Mouse (Mus musculus): ENCODE data around the gene Rad51c. TPM values are rescaled to one million over a fixed set of nuclear protein-coding genes. Genes with fewer than 3 reads are reported as not detected.

The Rad51c gene
- polyA plus RNA-seq, 1 experiment from 2014 or later = 11.7 TPM

DNA sequence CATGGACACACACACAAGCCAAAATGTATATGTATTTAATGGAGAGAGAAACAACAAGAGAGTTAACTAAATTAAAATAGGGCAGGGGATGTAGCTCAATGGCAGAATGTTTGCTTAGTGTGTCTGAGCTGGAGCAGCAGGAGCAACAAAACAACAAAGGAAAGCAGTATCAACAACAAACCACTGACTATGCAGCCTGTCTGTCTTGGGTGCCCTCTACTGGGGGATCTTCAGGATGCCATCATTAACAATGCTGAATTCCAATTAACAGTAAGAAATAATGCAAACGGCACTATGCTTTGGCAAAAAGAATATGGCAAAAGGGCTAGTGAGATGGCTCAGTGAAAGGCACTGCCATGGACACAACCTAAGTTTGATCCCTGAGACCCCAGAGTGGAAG, 10.9 kb downstream of the Rad51c start:
- WGBS = 24% methylated on average over 1 of the region's 1 CpGs
- Histone ChIP-seq H3K9me3 (ENCODE audit: control insufficient read depth, low read length) (no peaks in the 10 kb centered on the region), H3K27ac (replicated peaks in 1 of 2; ENCODE audit: control insufficient read depth in 1 of 2, insufficient read depth in 1 of 2, low read depth in 2 of 2, low read length in 2 of 2) (no peak overlapping the region), H3K36me3 (ENCODE audit: control insufficient read depth, insufficient read depth, low read length) (0 out of 2 replicates have a peak, but pooled peaks cover 4% of the 10 kb centered on the region), H3K4me2 (ENCODE audit: low read length) (no peak overlapping the region), H3K27me3 (ENCODE audit: control insufficient read depth, insufficient read depth, low read length) (no peaks in the 10 kb centered on the region), H3K9ac (ENCODE audit: low read length) (no peak overlapping the region), H3K4me1 (ENCODE audit: control insufficient read depth in 2 of 2, insufficient read depth in 2 of 2, low read length in 2 of 2) (no peaks in the 10 kb centered on the region), H3K4me3 (ENCODE audit: control insufficient read depth in 1 of 2, insufficient read depth in 1 of 2, low read depth in 1 of 2, low read length in 2 of 2) (no peak overlapping the region)
- ATAC-seq (ENCODE audit: insufficient number of reproducible peaks, insufficient read depth, low FRiP score, low read depth) = no peak

DNA sequence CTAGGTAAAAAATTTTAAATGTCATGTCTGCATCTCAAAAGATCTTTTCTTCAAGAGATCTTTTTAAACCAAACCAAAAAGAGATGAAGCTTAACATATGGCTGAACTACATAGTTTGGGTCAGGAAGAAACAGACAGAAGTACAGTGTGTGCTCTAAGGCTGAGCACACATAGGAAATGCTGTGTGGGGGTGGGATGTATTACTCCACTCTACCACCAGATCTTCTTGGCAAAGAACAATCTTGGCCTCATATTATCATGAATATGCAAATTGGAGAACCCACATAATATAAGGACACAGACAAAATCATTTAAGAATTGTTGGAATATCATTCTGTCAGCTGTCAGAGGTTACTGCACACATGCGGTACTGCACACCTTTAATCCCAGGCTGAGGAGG, 19.1 kb downstream of the Rad51c start:
- WGBS = 95% methylated on average over 1 of the region's 1 CpGs
- Histone ChIP-seq H3K27ac (replicated peaks in 1 of 2; ENCODE audit: control insufficient read depth in 1 of 2, insufficient read depth in 1 of 2, low read depth in 2 of 2, low read length in 2 of 2) (no peak overlapping the region), H3K9me3 (ENCODE audit: control insufficient read depth, low read length) (no peaks in the 10 kb centered on the region), H3K9ac (ENCODE audit: low read length) (no peak overlapping the region), H3K4me1 (ENCODE audit: control insufficient read depth in 2 of 2, insufficient read depth in 2 of 2, low read length in 2 of 2) (no peaks in the 10 kb centered on the region), H3K27me3 (ENCODE audit: control insufficient read depth, insufficient read depth, low read length) (no peaks in the 10 kb centered on the region), H3K36me3 (ENCODE audit: control insufficient read depth, insufficient read depth, low read length) (peaks cover 9% of the 10 kb centered on the region; the same call in 1 of the 2 replicates), H3K4me2 (ENCODE audit: low read length) (no peak overlapping the region), H3K4me3 (ENCODE audit: control insufficient read depth in 1 of 2, insufficient read depth in 1 of 2, low read depth in 1 of 2, low read length in 2 of 2) (no peak overlapping the region)
- no peak for ATAC-seq (ENCODE audit: insufficient number of reproducible peaks, insufficient read depth, low FRiP score, low read depth)

DNA sequence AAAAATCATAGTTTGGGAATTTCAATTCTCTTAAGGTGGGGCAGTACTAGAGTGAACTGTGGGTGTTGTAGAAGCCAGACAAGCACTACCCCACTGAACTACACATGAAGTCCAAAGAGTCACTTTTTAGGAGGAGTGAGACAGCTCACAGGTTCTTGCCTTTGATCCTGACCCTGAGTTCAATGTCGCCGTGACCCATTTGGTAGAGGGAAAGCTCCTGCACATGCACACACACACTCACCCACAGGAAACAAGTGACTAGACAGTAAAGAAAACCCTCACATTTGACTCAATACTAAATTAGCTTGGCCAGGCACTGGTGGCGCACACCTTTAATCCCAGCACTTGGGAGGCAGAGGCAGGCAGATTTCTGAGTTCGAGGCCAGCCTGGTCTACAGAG, 20.2 kb downstream of the Rad51c start:
- H3K4me1 ChIP-seq (ENCODE audit: control insufficient read depth in 2 of 2, insufficient read depth in 2 of 2, low read length in 2 of 2) = no peaks in the 10 kb centered on the region
- WGBS = 95% methylated on average over 4 of the region's 4 CpGs
- H3K27me3 ChIP-seq (ENCODE audit: control insufficient read depth, insufficient read depth, low read length) = no peaks in the 10 kb centered on the region
- peaks cover 11% of the 10 kb centered on the region; the same call in 1 of the 2 replicates for H3K36me3 ChIP-seq (ENCODE audit: control insufficient read depth, insufficient read depth, low read length)
- H3K4me2 ChIP-seq (ENCODE audit: low read length) = no peak overlapping the region
- no peak overlapping the region for H3K27ac ChIP-seq (replicated peaks in 1 of 2; ENCODE audit: control insufficient read depth in 1 of 2, insufficient read depth in 1 of 2, low read depth in 2 of 2, low read length in 2 of 2)
- ATAC-seq (ENCODE audit: insufficient number of reproducible peaks, insufficient read depth, low FRiP score, low read depth) = no peak
- H3K9ac ChIP-seq (ENCODE audit: low read length) = no peak overlapping the region
- no peaks in the 10 kb centered on the region for H3K9me3 ChIP-seq (ENCODE audit: control insufficient read depth, low read length)
- H3K4me3 ChIP-seq (ENCODE audit: control insufficient read depth in 1 of 2, insufficient read depth in 1 of 2, low read depth in 1 of 2, low read length in 2 of 2) = no peak overlapping the region

DNA sequence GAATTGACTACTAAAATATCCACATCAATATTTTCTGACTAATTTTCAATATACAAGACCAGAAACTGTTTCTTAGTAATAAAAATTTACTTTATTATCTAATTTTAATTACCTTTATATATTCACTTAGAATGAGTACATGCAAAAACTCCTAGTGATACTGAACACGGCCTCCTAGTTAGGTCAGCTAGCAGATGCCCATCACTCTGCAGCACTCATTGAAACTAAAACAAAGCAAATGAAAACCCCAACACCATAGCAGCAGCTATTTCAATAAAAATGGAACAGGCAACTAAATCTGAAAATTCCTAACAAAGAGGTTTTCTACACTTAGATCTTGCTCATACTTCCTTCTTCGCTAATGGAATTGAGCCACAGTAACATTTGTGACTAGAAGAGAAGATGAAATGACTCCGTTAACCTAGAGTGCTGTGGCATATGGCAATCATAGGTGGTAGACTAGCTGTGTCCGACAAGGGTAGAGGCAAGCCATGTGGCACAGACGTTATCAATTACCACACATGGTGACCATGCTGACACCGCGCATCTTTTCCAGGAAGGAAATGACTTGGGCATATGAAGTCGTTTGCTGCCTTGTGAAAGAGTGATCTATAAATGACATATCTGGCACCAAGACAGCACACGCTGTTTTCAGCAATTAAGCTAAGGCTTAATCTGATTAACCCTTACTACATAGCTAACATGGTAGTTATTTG, 36.7 kb downstream of the Rad51c start:
- Histone ChIP-seq H3K9ac (ENCODE audit: low read length) (no peak overlapping the region), H3K27me3 (ENCODE audit: control insufficient read depth, insufficient read depth, low read length) (no peaks in the 10 kb centered on the region), H3K9me3 (ENCODE audit: control insufficient read depth, low read length) (0 out of 2 replicates have a peak, but pooled peaks cover 4% of the 10 kb centered on the region), H3K27ac (replicated peaks in 1 of 2; ENCODE audit: control insufficient read depth in 1 of 2, insufficient read depth in 1 of 2, low read depth in 2 of 2, low read length in 2 of 2) (no peak overlapping the region), H3K4me3 (ENCODE audit: control insufficient read depth in 1 of 2, insufficient read depth in 1 of 2, low read depth in 1 of 2, low read length in 2 of 2) (no peak overlapping the region), H3K4me1 (ENCODE audit: control insufficient read depth in 2 of 2, insufficient read depth in 2 of 2, low read length in 2 of 2) (no peaks in the 10 kb centered on the region), H3K4me2 (ENCODE audit: low read length) (no peak overlapping the region), H3K36me3 (ENCODE audit: control insufficient read depth, insufficient read depth, low read length) (no peaks in the 10 kb centered on the region)
- no peak for ATAC-seq (ENCODE audit: insufficient number of reproducible peaks, insufficient read depth, low FRiP score, low read depth)
- WGBS = 68% methylated on average over 9 of the region's 9 CpGs

DNA sequence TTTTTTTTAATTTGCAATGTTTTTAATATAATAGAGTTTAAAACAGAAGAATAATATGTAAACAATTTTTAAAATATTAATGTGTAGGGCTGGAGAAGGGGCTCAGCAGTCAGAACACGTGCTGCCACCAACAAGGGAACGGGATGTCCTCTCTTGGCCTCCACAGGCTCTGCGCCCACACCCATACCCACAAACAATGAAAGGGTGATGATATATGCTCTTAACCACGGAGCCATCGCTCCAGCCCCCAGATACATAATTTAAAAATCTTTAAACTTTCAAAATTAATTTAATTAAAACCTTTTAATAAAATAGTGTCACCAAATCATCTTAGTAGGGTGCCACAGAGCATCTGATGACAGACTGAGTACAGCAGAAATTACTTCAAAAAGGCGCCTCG, 37.7 kb downstream of the Rad51c start:
- H3K27ac ChIP-seq (replicated peaks in 1 of 2; ENCODE audit: control insufficient read depth in 1 of 2, insufficient read depth in 1 of 2, low read depth in 2 of 2, low read length in 2 of 2) = no peak overlapping the region
- ATAC-seq (ENCODE audit: insufficient number of reproducible peaks, insufficient read depth, low FRiP score, low read depth) = no peak
- WGBS = 84% methylated on average over 7 of the region's 7 CpGs

DNA sequence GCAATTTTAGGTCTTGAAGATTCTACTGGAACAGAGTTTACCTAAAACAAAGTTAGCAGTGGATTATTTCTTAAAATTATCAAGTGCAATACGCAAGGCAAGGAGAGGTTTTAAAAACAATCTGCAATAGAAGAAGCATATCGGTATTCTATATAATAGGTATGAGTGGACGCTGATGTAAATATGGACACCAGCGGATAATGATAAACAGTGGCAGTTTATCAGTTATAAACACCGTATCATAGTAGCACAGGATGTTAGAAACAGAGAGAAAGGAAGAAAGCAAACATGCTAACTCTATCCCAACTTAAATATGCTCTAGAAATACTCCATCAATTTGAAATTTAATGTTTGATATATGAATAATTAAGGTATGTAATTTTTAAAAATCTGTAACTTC, 39.6 kb downstream of the Rad51c start:
- Histone ChIP-seq H3K27me3 (ENCODE audit: control insufficient read depth, insufficient read depth, low read length) (0 out of 2 replicates have a peak, but pooled peaks cover 3% of the 10 kb centered on the region), H3K9me3 (ENCODE audit: control insufficient read depth, low read length) (0 out of 2 replicates have a peak, but pooled peaks cover 4% of the 10 kb centered on the region), H3K9ac (ENCODE audit: low read length) (no peak overlapping the region), H3K4me2 (ENCODE audit: low read length) (no peak overlapping the region), H3K36me3 (ENCODE audit: control insufficient read depth, insufficient read depth, low read length) (no peaks in the 10 kb centered on the region), H3K4me3 (ENCODE audit: control insufficient read depth in 1 of 2, insufficient read depth in 1 of 2, low read depth in 1 of 2, low read length in 2 of 2) (no peak overlapping the region), H3K27ac (replicated peaks in 1 of 2; ENCODE audit: control insufficient read depth in 1 of 2, insufficient read depth in 1 of 2, low read depth in 2 of 2, low read length in 2 of 2) (no peak overlapping the region), H3K4me1 (ENCODE audit: control insufficient read depth in 2 of 2, insufficient read depth in 2 of 2, low read length in 2 of 2) (no peaks in the 10 kb centered on the region)
- ATAC-seq (ENCODE audit: insufficient number of reproducible peaks, insufficient read depth, low FRiP score, low read depth) = no peak
- WGBS = 84% methylated on average over 5 of the region's 5 CpGs

More for the DNA sequence above, 37.7 kb downstream of the Rad51c start:
- Histone ChIP-seq H3K27me3 (ENCODE audit: control insufficient read depth, insufficient read depth, low read length) (no peaks in the 10 kb centered on the region), H3K36me3 (ENCODE audit: control insufficient read depth, insufficient read depth, low read length) (no peaks in the 10 kb centered on the region), H3K4me1 (ENCODE audit: control insufficient read depth in 2 of 2, insufficient read depth in 2 of 2, low read length in 2 of 2) (no peaks in the 10 kb centered on the region), H3K4me2 (ENCODE audit: low read length) (no peak overlapping the region), H3K9ac (ENCODE audit: low read length) (no peak overlapping the region), H3K4me3 (ENCODE audit: control insufficient read depth in 1 of 2, insufficient read depth in 1 of 2, low read depth in 1 of 2, low read length in 2 of 2) (no peak overlapping the region), H3K9me3 (ENCODE audit: control insufficient read depth, low read length) (0 out of 2 replicates have a peak, but pooled peaks cover 4% of the 10 kb centered on the region)

DNA sequence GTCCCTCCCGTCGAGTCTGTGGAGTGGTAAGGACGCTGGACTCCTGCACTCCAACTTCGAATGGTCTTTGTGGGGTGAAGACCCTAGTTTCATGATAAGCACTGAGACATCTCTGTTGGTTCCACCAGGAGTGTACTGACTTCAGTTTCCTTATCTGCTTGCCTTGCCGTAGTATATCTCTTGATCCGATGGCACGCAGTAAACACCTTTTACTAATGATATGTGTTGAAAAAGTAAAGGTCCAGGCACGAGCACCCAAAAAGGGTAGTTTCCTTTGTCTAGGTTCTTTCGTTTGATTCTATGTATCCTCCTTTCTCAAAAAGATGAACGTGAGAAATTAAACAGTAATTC, 45.5 kb downstream of the Rad51c start:
- H3K27ac ChIP-seq (replicated peaks in 1 of 2; ENCODE audit: control insufficient read depth in 1 of 2, insufficient read depth in 1 of 2, low read depth in 2 of 2, low read length in 2 of 2) = no peak overlapping the region
- H3K9ac ChIP-seq (ENCODE audit: low read length) = peak overlapping the region; percentile 81

More for the DNA sequence above, 45.5 kb downstream of the Rad51c start:
- Histone ChIP-seq H3K4me2 (ENCODE audit: low read length) (peak overlapping the region; percentile 91), H3K4me1 (ENCODE audit: control insufficient read depth in 2 of 2, insufficient read depth in 2 of 2, low read length in 2 of 2) (0 out of 4 replicates have a peak, but pooled peaks cover 0 to 2% of the 10 kb centered on the region in 2 experiments), H3K27me3 (ENCODE audit: control insufficient read depth, insufficient read depth, low read length) (0 out of 2 replicates have a peak, but pooled peaks cover 3% of the 10 kb centered on the region), H3K9me3 (ENCODE audit: control insufficient read depth, low read length) (0 out of 2 replicates have a peak, but pooled peaks cover 4% of the 10 kb centered on the region), H3K4me3 (ENCODE audit: control insufficient read depth in 1 of 2, insufficient read depth in 1 of 2, low read depth in 1 of 2, low read length in 2 of 2) (peak overlapping the region; percentile 57 to 85), H3K36me3 (ENCODE audit: control insufficient read depth, insufficient read depth, low read length) (no peaks in the 10 kb centered on the region)
- no peak for ATAC-seq (ENCODE audit: insufficient number of reproducible peaks, insufficient read depth, low FRiP score, low read depth)
- WGBS = 11% methylated on average over 10 of the region's 10 CpGs

Measured in heart, embryonic 14.5 days (tissue).